Mouse (Mus musculus) limb, embryonic 14.5 days (tissue): ENCODE results near the gene Gm4922. TPM values are rescaled to one million over a fixed set of nuclear protein-coding genes. Genes with fewer than 3 reads are reported as not detected.

Experiments
- ATAC-seq: fragments of 200-750 bp; cut with Nextera tagmentation; 2 replicates; pipeline ENCODE4 v1.8.0; 2017; ENCODE audit warnings: low read depth, moderate number of reproducible peaks, moderate TSS enrichment; ENCODE audit not compliant: low FRiP score
- DNase-seq: peaks from one replicate; pipeline ENCODE4 v3.0.0-alpha.2; 2015; ENCODE audit warnings: low spot score
- H3K27ac ChIP-seq: fragments of 300-500 bp; sonication (generic); replicated peaks from 2 replicates; pipeline ENCODE4 v1.5.1; 2014; ENCODE audit warnings: low read depth, mild to moderate bottlenecking, low read length, moderate library complexity, mixed read lengths
- H3K27me3 ChIP-seq: fragments of 300-500 bp; sonication (generic); 2 replicates; pipeline ENCODE4 v1.6.1; 2014; ENCODE audit warnings: low read length, mixed read lengths; ENCODE audit not compliant: control insufficient read depth, insufficient read depth
- H3K36me3 ChIP-seq: fragments of 300-500 bp; sonication (generic); 2 replicates; pipeline ENCODE4 v1.6.1; 2014; ENCODE audit warnings: mild to moderate bottlenecking, low read length, moderate library complexity, mixed read lengths; ENCODE audit not compliant: control insufficient read depth, insufficient read depth
- H3K4me1 ChIP-seq: fragments of 300-500 bp; sonication (generic); 2 replicates; pipeline ENCODE4 v1.6.1; 2014; ENCODE audit warnings: antibody characterized with exemption, low read length, mixed read lengths; ENCODE audit not compliant: control insufficient read depth, insufficient read depth
- H3K4me2 ChIP-seq: fragments of 300-500 bp; sonication (generic); replicated peaks from 2 replicates; pipeline ENCODE4 v1.6.1; 2014; ENCODE audit warnings: low read depth, mild to moderate bottlenecking, low read length, moderate library complexity; ENCODE audit not compliant: severe bottlenecking
- H3K4me3 ChIP-seq: fragments of 300-500 bp; sonication (generic); replicated peaks from 2 replicates; pipeline ENCODE4 v1.5.1; 2014; ENCODE audit warnings: low read length
- H3K9ac ChIP-seq: fragments of 300-500 bp; sonication (generic); 2 replicates; pipeline ENCODE4 v1.6.1; 2014; ENCODE audit warnings: mild to moderate bottlenecking, low read depth, low read length, moderate library complexity; ENCODE audit not compliant: severe bottlenecking
- H3K9me3 ChIP-seq: fragments of 300-500 bp; sonication (generic); 2 replicates; pipeline ENCODE4 v1.6.1; 2016; ENCODE audit warnings: low read length; ENCODE audit not compliant: control insufficient read depth
- POLR2A ChIP-seq: fragments of 200-500 bp; IDR thresholded peaks from 2 replicates; pipeline ENCODE4 v1.8.0; 2012; ENCODE audit warnings: inconsistent platforms, mild to moderate bottlenecking, moderate library complexity, borderline replicate concordance; ENCODE audit not compliant: insufficient read depth, insufficient read length; ENCODE audit errors: extremely low read depth
- WGBS: fragments of 180-500 bp; shearing (Covaris S2); extraction: QIAGEN DNeasy Blood & Tissue Kit; methylation state at CpG from one replicate; pipeline ENCODE4 v1.1.7; 2014; 5-methylcytosine and 5-hydroxymethylcytosine counted together
- polyA plus RNA-seq, 2 experiments: library from polyadenylated mRNA; depleted of rRNA in 1 of 2; stranded (reverse) in 1 of 2; unstranded in 1 of 2; fragments of >200 nt; fragmentation: Nextera tagmentation in 1 of 2; extraction: Ambion mirVana in 1 of 2; gene quantifications; 2 replicates each; pipeline versions ENCODE4 v1.2.1 to v1.2.3; 2012 to 2014

Gm4922 gene
- polyA plus RNA-seq, 2 experiments = not detected

DNA sequence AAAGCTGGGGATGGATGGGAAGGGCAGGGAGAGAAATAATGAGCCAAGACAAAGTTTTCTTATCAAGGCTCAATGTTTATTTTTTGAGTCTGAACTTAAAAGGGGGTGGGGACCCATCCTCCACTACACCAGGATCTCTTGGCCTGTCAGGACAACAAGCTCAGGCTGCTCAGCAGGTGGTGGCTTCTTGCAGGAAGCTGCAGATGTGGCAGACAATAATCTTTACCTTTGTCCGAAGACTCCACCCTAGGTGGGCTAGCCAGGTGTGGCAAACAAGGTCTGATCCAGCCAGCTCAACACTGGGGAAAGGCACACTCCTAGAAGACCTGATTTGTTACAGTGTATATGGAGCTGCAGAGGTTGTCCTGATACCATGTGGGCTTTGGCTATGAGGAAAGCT is 2.0 kb upstream of the Gm4922 start:
- no peaks in the 10 kb centered on the region for H3K9me3 ChIP-seq
- H3K4me3 ChIP-seq = no peak overlapping the region
- DNase-seq (no peak), ATAC-seq (no peak)
- 53% methylated on average over 1 of the region's 1 CpGs for WGBS
- no peak overlapping the region for H3K9ac ChIP-seq
- H3K36me3 ChIP-seq = no peaks in the 10 kb centered on the region
- no peaks in the 10 kb centered on the region for H3K4me1 ChIP-seq
- no peaks in the 10 kb centered on the region for H3K27me3 ChIP-seq
- H3K4me2 ChIP-seq = no peak overlapping the region
- TF ChIP-seq POLR2A = no peak
- no peak overlapping the region for H3K27ac ChIP-seq

DNA sequence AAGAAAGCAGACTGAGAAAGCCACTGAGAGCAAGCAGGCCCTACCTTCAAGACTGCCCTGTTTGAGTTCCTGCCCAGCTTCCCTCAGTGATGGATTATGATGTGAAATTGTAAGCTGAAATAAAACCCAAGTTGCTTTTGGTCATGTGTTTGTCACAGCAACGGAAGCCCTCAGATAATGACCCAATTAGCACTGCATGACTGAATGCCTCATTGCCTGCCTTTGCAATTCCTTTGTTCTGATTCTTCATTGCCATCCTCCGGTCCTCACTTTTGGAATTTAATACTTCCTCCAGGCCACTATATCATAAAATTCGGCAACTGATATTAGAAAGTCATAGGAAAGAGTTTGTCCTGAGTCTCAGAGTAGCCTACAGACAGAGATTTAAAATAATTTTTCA is 9.0 kb downstream of the Gm4922 start:
- no peaks in the 10 kb centered on the region for H3K36me3 ChIP-seq
- ATAC-seq (no peak), DNase-seq (no peak)
- WGBS = 47% methylated on average over 3 of the region's 3 CpGs
- no peak overlapping the region for H3K4me2 ChIP-seq
- no peaks in the 10 kb centered on the region for H3K9me3 ChIP-seq
- no peak overlapping the region for H3K27ac ChIP-seq
- no peak for TF ChIP-seq POLR2A
- H3K27me3 ChIP-seq = no peaks in the 10 kb centered on the region
- no peak overlapping the region for H3K4me3 ChIP-seq
- no peak overlapping the region for H3K9ac ChIP-seq
- H3K4me1 ChIP-seq = no peaks in the 10 kb centered on the region

DNA sequence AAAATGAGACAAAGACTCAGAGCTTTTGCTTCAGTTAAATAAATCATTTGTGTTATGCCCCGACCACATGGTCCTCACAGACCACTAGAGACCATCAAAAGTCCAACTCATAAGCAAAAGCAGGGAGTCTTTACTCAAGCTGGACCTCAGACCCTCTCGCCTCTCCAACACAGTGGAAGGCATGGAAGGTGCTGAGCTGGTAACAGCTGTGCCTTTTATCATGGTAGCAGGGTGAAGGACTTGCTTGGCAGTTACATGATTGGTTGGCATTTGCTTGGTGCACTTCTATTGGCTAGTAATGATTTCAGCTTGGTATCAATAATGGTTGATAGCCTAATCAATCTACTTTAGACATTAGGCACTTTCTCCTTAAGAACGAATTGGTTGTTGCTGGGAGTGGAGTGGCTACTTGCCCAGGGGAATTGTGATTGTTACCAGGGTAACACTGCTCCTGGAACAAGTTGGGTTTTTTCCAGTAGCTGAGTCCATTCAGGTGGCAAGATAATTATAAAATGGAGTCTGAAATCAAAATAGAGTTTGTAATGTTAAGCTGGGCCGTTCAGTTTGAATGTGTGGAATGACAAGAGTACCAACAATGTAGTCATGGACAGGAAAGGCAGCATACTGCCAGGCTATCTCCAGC is 13.9 kb downstream of the Gm4922 start:
- Histone ChIP-seq H3K4me2 (no peak overlapping the region), H3K27ac (no peak overlapping the region), H3K9me3 (no peaks in the 10 kb centered on the region), H3K36me3 (no peaks in the 10 kb centered on the region), H3K9ac (no peak overlapping the region), H3K4me1 (no peaks in the 10 kb centered on the region), H3K27me3 (no peaks in the 10 kb centered on the region), H3K4me3 (no peak overlapping the region)
- DNase-seq = no peak
- TF ChIP-seq POLR2A = no peak
- 76% methylated on average over 4 of the region's 4 CpGs for WGBS
- ATAC-seq = no peak

DNA sequence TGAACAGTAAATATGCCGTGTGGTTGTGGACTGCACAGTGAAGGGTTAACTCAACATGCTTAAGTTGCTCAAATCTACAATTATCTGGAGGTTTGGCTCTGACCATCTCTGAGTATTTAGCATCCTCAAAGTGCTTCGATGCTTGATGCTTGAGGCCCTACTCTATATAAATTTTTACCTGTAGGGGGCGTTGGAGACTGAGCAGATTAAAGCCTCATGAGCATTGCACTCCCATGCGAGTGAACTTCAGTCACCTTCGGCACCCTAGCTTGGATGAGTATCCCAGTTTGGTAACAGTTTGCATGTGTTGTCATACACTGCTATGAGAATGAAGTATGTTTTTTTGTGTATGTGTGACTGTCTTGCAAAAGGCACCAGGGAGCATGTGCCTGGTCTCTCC is 16.7 kb downstream of the Gm4922 start:
- H3K4me3 ChIP-seq = no peak overlapping the region
- no peak overlapping the region for H3K9ac ChIP-seq
- H3K36me3 ChIP-seq = no peaks in the 10 kb centered on the region
- no peaks in the 10 kb centered on the region for H3K27me3 ChIP-seq
- no peaks in the 10 kb centered on the region for H3K4me1 ChIP-seq
- no peak for TF ChIP-seq POLR2A
- H3K4me2 ChIP-seq = no peak overlapping the region
- H3K27ac ChIP-seq = no peak overlapping the region
- 58% methylated on average over 5 of the region's 5 CpGs for WGBS
- DNase-seq (no peak), ATAC-seq (no peak)
- no peaks in the 10 kb centered on the region for H3K9me3 ChIP-seq

DNA sequence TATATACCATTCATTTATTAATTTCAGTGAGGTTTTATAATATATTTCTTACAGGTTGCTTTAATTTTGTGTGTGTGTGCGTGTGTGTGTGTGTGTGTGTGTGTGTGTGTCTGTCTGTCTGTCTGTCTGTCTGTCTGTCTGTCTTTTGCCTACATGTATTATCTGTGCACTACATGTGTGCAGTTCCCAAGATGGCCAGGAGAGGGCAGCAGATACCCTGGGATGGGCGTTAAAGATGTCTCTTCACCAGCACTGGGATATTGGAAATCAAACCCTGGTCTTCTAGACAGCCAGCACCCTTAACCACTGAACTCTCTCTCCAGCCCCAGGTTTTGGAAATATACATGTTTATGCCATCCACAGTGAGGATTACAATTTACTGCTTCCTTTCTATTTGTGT is 26.4 kb downstream of the Gm4922 start:
- DNase-seq (no peak), ATAC-seq (no peak)
- no peaks in the 10 kb centered on the region for H3K9me3 ChIP-seq
- no peak overlapping the region for H3K9ac ChIP-seq
- no peak for TF ChIP-seq POLR2A
- H3K4me2 ChIP-seq = no peak overlapping the region
- WGBS = 28% methylated on average over 2 of the region's 2 CpGs
- no peak overlapping the region for H3K4me3 ChIP-seq
- H3K27me3 ChIP-seq = no peaks in the 10 kb centered on the region
- no peaks in the 10 kb centered on the region for H3K4me1 ChIP-seq
- H3K27ac ChIP-seq = no peak overlapping the region
- no peaks in the 10 kb centered on the region for H3K36me3 ChIP-seq

DNA sequence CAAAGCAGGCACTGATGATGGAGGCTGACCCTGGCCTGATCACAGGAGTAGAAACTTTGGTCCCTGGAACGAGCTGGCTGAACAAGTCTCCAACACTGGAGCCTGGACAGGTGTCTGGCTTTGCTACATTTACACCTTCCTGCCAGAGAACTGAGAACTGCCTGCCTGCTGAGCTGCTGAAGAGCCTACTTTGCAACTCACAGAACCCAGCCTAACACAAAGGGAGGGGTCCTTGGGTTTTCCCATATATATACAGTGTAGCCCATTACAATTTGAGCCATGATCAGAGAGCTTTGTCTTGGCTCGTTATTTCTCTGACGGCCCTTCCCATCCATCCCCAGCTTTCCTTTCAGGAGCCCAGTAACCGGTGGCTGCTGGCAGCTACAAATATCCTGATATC is 36.5 kb downstream of the Gm4922 start:
- H3K9ac ChIP-seq = no peak overlapping the region
- ATAC-seq = no peak

More for the DNA sequence above, 36.5 kb downstream of the Gm4922 start:
- Histone ChIP-seq H3K36me3 (no peaks in the 10 kb centered on the region), H3K4me2 (no peak overlapping the region), H3K4me3 (no peak overlapping the region), H3K4me1 (no peaks in the 10 kb centered on the region), H3K9me3 (no peaks in the 10 kb centered on the region), H3K27ac (no peak overlapping the region), H3K27me3 (no peaks in the 10 kb centered on the region)
- DNase-seq = no peak
- 67% methylated on average over 4 of the region's 4 CpGs for WGBS
- no peak for TF ChIP-seq POLR2A
